Mouse (Mus musculus): Measurements from ENCODE around the gene Wrnip1.

The Wrnip1 gene

DNA sequence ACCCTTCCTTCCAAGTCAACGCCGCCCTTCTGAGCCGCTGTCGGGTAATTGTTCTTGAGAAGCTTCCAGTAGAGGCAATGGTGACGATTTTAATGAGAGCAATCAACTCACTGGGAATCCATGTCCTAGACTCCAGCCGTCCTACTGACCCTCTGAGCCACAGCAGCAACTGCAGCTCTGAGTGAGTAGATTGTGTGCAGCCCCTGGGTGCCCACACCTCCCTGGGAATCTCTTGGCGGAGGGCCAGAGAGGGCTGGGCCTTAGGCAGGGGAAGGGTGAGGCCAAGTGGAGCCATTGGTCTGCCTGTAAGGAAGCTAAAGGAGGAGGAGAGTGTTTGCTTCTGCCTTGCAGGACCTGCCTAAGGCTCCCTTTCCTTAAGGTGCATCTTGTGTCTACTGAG, 5.0 kb downstream of the Wrnip1 start:
- no peak for DNase-seq (ENCODE audit: low read depth, low spot score)

DNA sequence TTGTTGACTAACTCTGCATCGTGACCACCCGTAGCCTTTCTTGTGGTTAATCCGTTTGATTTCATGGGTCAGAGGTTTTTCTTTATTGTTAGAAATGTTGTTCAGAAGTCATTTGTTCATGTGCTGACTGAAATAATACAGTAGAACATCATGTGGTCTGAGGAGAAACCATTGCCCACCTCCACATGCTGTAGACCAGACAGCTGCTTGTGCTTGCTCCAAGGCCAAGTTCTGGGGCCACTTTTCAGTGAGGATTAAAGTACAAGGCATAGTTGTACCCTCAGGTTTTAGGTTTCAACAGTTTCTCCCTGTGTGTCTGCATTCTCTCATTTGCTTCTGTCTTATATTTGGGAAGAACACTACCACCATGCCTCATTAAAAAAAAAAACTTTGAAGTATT, 5.8 kb downstream of the Wrnip1 start:
- DNase-seq (ENCODE audit: low read depth, low spot score) = no peak

DNA sequence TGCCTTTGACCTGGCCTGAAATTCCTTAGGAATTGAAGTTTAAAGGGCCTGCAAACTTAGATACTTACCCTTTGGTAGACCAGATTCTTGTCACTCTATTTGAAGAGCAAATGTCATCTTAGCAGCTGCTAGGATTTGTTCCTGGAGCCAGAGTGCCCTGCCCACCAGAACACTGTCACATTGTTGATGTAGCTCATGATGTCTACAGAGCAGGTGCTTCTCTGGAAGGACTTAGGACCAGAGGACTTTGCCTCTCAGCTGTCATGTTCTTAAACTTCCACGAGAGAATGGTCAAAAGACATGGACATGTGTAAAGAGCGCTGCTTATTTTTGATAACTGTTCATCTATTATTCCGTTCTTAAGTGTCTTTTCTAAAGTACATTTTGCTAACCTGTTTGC, 17.4 kb downstream of the Wrnip1 start:
- DNase-seq (ENCODE audit: low read depth, low spot score) = no peak

DNA sequence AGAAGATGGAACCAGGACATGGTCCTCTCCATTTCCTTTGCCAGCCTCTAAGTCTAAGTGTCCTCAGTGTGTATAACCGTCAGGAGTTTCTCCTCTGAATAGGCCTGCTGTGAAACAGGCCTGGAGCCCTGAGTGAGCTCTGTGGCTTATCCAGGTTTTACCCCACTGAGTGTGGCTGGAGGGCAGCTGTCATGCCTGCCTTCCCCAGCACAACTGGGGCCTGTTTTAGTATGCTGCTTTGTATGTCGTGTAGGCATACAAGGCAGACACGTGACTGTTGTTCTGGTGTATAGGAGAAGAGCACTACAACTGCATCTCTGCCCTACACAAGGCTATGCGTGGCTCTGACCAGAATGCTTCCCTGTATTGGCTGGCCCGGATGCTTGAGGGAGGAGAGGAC, 18.1 kb downstream of the Wrnip1 start:
- DNase-seq (ENCODE audit: low read depth, low spot score) = no peak

DNA sequence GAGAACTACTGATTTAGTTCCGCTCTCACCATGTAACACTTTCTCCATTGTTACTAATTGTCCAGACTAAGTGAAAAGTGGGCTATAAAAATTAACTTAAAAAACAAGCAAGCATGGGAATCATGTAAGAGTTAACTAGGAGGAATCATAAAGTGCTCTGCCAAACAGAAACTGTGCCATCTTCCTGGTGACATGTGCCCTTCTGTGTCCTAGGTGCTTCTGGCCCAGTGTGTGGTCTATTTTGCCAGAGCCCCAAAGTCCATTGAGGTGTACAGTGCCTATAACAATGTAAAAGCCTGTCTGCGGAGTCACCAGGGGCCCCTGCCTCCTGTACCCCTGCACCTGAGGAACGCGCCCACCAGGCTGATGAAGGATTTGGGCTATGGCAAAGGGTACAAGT, 19.8 kb downstream of the Wrnip1 start:
- DNase-seq (ENCODE audit: low read depth, low spot score) = no peak

DNA sequence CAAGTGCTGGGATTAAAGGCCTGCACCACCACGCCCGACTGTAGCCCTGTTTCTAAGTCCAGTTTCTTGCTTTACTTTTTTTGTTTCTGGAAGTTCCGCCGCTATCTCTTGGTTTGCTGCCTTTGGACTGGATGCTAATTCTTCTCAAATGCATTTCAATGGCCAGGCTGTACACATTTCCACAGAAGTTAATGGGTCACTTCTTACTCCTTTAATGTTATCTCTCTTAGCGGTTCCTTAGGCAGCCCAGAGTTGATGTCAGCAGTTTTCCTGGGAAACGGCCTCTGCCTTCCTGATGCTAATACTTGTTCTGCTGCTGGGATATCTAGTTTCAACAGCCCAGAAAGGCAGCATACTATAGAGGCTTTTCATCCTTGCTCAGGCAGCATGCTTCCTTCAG, 21.3 kb downstream of the Wrnip1 start:
- DNase-seq (ENCODE audit: low read depth, low spot score) = no peak

DNA sequence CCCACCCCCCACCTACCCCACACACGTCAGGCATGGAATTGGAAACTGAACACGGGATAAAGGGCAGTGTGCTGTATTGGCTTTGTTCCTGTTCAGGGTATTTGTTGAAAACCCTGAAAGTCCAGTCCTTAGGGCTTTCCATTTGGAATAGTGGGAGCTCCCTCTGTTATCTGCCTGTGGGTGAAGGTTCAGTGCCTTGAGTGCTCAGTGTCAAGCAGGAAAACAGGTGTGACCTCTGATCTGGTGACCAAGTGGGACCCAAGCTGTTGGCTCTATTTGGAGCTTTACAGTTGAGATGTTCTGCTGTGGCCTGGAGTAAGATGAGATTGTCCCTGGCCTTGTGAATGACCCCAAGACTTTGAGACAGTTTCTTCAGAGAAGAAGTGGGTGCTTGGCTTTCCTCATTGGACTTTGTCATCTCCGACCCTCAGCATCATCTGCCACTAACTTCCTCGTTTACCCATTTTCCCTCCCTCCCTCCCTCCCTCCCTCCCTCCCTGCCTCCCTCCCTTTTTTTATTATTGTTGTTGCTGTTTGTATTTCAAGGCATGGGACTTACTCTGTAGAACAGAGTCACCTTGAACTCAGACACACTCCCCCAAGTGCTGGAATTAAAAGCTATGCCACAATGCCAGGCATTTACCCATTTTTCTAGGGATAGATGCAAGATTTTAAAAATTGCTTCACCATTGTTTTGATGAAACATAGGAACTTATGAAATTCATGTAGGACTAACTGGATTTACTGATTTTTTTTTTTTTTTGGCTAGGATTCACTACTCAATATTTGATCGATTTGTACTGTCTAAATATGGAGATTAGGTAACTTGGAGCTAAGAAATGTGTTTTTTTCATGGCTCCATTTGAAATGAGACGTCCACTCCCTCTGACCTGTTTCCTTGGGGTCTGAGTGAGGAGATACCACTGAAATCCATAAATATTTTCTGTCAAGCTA, 22.8 kb downstream of the Wrnip1 start:
- no peak for DNase-seq (ENCODE audit: low read depth, low spot score)

DNA sequence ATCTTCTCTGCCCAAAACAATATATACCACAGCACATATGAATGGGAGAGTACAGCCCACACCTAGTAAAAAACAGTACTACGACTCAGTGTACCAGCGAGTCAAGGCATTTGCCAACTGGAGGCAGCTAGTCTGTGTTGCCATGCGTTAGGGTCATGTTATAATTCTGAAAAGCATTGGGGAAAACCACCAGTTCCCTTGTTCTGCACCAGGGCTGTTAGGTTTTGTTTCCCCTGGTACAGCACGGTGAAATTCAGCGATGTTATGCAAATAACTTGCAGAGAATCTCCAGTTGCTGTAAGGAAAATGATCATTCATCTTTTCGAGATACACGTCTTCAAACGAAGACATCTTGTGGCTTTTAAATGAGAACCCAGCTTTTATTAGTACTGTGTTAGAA, 23.7 kb downstream of the Wrnip1 start:
- DNase-seq (ENCODE audit: low read depth, low spot score) = no peak

DNA sequence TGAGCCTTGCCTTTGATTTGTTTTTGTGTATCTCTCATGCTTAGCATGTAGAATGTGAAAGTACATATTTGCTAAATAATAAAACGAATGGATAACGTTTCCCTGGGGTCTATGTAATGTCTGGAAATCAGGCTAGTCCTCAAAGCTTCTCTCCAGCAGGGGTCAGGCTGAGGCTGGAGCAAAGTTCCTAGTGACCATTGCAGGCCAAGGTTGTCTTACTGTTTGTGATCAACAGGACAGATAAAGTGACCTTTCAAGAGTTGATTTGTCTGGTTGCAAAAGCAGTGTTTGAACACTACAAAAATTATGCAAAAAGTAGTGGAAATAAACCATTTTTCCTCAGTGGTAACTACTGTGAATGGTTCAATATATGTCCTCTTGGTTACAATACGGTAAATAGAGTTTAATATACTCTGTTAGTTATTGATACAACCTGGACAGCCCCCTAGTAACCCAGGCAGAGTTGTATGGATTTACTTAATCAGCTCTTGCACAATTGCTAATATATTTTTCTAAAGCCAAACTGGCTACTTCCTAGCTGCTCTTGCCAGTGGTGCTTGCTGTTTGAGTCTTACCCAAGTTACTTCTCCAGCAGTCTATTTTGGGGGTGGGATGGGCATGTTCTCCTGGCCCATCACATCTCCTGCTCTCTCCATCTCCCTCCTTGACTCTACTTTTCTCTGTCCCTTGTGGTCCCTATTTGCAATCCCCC, 25.4 kb downstream of the Wrnip1 start:
- DNase-seq (ENCODE audit: low read depth, low spot score) = no peak

DNA sequence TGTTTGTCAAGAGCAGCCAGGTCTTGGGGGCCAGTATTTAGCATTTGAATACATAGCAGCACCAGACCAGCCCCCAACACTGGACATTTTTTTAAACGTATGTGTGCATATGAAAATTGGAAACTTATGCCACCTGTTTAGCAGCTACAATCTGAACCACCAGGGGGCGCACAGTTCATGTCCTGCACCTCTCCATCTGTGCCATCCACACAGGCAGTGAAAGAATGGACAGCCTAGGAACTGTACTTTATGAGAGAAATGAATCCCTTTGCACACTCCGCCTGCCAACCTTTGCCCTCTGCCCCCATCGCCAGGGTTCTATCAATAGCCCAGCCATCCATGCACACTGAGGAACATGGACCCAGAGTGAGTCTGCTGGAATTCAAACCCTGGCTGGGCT, 26.1 kb downstream of the Wrnip1 start:
- DNase-seq (ENCODE audit: low read depth, low spot score) = no peak

DNA sequence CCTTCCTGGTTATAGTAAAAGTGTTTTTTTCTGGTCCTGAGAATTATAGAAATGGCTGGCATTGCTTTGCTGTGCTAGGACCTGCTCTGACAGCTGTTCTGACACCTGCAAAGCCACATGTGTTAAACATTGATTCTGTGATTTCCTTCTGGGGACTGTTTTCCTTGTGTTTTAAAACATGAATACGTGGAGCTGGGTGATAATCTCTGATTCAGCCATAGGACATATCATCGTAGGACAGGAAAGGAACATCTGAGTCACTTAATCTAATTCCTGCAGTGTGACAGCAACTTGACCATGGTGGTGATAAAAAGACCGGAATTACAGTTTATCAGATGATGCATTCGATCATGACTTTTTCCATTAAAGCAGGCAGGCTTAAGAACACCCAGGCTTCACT, 27.0 kb downstream of the Wrnip1 start:
- DNase-seq (ENCODE audit: low read depth, low spot score) = no peak

DNA sequence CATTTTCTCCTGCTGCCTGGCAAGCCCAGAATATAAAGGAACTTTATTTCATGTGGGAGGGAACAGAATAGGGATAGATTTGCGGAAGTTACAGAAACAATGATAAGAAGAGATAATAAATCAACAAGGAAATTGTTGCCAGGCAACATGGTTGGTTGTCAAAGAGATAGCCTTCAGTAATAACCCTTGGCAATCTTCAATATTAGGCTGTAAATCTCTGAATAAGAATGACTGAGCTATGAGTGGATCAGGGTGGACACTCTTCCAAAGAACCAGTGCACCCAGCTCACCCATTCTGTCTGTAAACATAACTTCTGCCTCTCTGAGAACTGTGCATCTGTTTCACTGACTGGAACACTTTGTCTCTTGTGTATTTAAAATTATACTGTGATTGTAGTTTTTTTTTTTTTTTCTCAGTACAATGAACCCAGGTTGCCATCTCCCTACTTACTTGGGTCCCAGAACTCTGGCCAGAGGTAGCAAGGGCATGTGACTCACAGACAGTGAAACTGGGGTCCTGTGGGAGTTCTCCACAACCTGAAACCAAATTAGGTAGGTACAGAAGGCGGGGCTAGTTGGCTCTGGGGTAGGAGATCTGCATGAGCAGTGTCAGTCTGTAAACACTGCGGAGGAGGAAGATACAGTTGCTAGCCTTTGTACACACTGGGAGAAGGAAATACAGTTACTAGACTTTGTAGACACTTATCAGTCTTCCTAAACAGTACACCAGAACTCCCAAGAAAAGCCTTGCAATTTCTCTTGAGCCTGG, 29.9 kb downstream of the Wrnip1 start:
- no peak for DNase-seq (ENCODE audit: low read depth, low spot score)

DNA sequence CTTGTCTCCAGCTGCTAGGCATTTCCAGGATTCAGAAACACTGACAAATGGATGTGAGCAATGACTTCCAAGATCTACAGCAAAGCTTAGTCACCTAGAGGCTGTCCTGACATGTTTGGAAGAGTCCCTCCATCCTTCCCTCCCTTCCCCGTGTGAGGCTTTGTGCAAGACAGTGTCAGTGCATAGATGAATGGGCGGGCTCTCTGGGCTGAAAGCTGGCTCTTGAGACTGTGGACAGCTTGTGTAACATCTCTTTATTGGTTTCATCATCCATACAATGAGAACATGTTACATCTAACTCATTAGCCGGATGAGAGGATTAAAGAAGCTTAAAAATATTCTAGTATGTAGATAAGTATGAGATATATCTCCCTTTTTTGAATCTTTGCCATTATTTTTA, 30.9 kb downstream of the Wrnip1 start:
- no peak for DNase-seq (ENCODE audit: low read depth, low spot score)

DNA sequence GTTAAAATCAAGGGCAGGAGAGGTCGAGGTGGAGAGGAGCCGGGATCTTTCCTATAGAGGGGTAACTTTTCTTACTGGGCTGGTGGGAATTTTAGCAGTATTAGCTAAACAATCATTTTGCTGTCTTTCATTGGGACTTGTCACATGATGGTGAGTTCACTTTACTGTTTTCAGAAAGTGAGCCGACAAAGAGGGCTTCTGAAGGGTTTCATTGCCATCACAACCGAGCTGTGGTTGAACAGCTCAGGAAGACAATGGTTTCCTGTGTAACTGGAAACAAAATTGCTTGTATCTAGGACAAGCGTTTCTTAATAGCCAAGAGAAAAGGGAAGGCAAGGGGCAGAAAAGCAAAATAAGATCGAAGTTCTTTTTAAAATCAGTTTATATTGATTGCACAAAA, 31.4 kb downstream of the Wrnip1 start:
- DNase-seq (ENCODE audit: low read depth, low spot score) = peak; percentile 59

DNA sequence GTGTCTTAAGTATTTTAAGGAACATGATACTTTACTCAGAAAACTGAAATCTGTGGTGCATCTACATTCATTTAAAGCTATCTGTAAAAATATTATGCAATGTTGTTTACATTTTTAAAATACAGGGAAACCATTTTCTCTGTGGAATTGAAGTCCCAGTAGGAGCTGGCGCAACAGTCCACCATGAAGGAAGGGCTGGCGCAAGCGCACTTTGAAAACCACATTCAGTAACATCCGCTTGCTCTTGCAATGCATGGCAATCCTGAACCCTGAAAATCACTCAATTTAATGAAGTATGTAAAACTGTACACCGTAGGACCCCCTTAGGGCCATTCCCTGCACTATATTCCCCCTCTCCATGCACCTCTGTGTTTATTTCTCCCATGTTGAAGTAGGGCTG, 32.7 kb downstream of the Wrnip1 start:
- no peak for DNase-seq (ENCODE audit: low read depth, low spot score)

DNA sequence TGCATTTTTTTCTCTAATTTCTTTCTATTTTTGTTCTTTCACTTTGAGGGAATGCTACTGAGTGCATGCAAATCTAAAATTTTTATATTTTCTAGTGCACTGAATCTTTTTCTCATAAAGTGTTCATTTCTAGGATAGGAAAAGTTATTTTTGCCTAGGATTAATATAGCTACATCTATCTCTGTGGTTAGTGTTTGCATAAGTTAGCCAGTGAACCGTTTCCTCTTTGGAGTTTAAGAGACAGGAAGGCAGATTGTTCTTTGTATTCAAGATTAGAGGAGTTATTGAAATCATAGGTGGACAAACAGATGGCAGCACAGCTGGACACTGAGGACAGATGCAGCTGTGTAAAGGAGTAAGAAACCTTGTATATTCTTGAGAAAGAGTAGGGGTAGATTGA, 37.5 kb downstream of the Wrnip1 start:
- no peak for DNase-seq (ENCODE audit: low read depth, low spot score)

DNA sequence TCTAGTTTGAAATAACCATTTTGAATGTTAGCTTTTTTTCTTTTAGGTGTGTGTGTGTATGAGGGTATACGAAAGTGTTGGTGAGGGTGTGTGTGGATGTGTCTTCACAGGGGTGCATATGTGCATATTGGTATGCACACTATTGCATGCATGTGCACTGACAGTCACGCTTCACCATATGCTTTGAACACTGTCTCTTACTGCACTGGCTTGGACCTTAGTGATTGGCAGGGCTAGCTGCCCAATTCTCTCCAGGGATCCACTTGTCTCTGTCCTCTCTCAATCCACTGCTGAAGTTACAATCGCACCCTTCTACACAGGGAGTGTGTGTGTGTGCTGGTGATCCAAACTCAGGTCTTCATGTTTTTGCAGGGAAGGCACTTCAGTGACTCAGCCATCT, 39.5 kb downstream of the Wrnip1 start:
- DNase-seq (ENCODE audit: low read depth, low spot score) = no peak

DNA sequence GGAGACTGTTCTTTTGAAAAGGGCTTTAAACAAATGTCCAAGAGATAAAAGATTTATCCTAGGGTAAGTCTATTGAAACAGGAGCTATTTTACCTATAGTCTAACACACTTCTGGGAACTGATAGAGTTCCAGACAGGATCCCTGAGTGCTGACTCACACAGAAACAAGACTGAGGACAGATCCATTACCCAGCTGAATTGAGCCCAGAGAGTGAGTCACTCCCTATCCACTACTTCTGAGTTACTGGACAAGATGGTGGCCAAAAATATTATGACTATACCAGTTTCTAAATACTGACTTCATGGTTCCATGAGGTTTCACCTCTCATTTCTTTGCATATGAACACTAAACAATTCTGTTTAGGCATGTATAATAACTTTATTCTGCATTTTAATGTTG, 44.4 kb downstream of the Wrnip1 start:
- DNase-seq (ENCODE audit: low read depth, low spot score) = no peak

DNA sequence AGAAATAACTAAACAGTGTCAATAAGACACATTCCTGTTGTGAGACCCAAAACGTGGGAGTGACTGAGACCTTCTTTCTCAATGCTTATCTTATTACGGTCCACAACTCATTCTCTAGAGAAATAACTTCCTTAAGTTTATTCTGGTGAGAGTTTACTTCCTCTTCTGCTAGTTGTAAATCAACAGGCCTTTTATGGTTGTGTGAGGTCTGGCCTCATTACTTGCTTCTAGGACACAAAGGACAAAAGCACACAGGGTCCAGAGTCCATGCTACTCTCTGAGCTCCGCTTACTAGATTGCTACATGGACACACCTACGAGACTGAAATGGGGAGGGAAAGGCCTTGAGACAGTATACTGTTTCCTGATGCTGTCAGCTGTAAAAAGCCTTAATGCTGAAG, 47.3 kb downstream of the Wrnip1 start:
- DNase-seq (ENCODE audit: low read depth, low spot score) = no peak

DNA sequence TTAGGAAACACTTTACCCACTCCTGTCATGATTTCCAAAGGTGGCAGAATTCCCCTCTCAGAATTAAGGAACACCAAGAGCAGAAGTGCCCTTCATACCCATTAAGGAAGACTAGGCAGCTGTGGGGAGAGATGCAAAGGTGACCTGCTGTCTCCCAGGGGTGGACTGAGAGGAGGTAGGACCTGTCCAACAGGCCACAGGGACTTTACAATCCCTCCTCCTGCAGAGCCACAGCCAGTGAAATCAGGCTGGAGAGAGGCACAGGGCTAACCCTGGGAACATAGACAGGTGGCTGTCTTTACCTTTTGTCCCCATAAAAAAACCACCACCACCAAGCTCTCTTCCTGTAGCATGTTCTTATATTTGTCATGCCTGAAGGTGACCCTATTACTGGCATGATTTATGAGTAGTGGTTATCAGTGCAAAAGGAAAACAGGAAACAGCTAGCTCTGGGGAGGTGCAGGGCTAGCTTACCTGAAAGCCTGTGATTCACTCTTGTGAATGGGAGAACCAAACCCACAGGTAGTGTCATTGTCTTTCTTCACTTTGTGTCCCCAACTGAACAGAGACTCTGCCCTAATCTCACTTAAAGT, 47.8 kb downstream of the Wrnip1 start:
- no peak for DNase-seq (ENCODE audit: low read depth, low spot score)

DNA sequence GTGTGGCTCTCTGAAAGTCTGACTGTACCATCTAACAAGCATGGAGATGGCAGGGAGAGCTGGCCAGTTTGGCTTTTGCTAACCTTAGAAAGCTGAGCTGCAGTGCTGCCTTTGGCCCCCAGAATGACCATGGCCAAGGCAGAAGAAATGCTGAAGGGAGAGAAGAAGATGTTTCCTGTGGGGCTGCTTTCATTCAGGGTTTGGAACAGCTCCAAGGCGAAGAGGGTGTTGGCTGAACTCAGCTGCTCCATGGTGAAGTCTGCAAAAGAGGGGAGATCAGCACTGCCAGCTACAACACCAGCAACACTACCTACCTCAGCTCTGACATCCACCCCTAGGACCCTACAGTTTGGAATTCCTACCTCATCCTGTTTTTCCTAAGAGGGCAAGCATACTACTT, 48.3 kb downstream of the Wrnip1 start:
- DNase-seq (ENCODE audit: low read depth, low spot score) = no peak
